Mouse (Mus musculus): ENCODE data around the gene Mycl. TPM values are rescaled to one million over a fixed set of nuclear protein-coding genes. Genes with fewer than 3 reads are reported as not detected.
"Not testable (repeated sequence)": the region's sequence is repeated elsewhere in the genome, so short reads cannot be mapped to it uniquely, and the experiment has no call there.

Gene Mycl
- polyA plus RNA-seq, 1 experiment, result 11.7 TPM

DNA sequence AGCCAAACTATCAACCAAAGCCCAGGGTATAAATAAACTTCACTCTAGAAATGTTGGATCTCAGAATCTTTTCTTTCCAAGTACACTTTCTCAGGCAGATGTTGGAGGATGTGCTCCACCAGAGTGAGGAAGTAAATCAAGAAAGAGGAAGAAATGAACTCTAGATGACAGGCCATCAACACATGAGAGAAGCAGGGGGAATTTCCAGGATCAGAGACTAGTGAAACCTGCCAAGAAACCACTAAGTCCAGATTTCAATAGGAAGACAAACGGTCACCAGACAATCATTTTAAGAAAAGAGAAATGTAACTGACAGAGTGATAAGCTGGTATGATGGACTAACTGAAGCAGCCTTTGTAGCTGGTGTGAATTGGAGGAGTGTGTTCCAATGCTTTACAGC is 4.3 kb upstream of the Mycl start:
- TF ChIP-seq CTCF (IDR thresholded peaks at IDR 0.05; ENCODE audit: insufficient read depth, low read length), result no peak
- Histone ChIP-seq H3K4me3 (replicated peaks; ENCODE audit: extremely low read depth, low read depth, low read length) (no peak overlapping the region), H3K4me1 (ENCODE audit: control insufficient read depth, insufficient read depth, low read length) (no peaks in the 10 kb centered on the region)
- 49% methylated on average over 1 of the region's 1 CpGs for WGBS
- no peak for DNase-seq

DNA sequence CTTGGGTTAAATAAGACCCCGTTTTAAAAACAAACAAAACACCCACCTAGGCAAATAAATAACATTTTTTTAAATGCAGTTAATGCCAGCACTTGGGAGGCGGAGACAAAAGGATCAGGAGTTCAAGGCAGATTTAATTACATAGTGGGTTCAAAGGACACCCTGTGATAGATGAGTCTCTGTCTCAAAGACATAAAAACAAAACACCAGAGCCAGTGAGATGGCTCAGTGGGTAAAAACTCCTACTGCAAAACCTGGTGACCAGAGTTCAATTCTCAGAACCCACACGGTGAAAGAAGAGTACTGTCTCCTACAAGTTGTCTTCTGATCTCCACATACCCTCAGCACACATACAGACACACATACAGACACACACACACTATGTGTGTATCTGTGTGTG is 3.2 kb upstream of the Mycl start:
- TF ChIP-seq POLR2A (IDR thresholded peaks at IDR 0.05; ENCODE audit: borderline replicate concordance, extremely low read depth, low read depth, low read length) (no peak), CTCF (IDR thresholded peaks at IDR 0.05; ENCODE audit: insufficient read depth, low read length) (no peak)
- Histone ChIP-seq H3K4me1 (ENCODE audit: control insufficient read depth, insufficient read depth, low read length) (no peaks in the 10 kb centered on the region), H3K4me3 (replicated peaks; ENCODE audit: extremely low read depth, low read depth, low read length) (no peak overlapping the region)
- 53% methylated on average over 3 of the region's 3 CpGs for WGBS
- DNase-seq, result no peak

DNA sequence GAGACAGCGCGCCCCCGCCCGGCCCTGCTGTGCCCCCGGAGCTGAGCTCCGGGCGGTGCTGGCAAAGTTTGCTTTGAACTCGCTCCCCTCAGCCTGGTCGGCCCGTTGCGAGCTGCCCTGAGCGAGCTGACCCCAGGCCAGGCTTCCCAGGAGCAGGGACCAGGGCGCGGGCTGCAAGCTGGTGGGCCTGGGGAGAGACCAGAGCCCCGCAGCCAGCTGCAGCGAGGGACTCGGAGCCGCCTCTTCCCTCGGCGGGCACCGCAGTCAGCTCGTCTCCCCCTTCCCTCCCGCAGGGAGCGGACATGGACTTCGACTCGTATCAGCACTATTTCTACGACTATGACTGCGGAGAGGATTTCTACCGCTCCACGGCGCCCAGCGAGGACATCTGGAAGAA is 767 bp downstream of the Mycl start:
- TF ChIP-seq CTCF (IDR thresholded peaks at IDR 0.05; ENCODE audit: insufficient read depth, low read length) (no peak), POLR2A (IDR thresholded peaks at IDR 0.05; ENCODE audit: borderline replicate concordance, extremely low read depth, low read depth, low read length) (no peak)
- WGBS, result under 1% methylated on average over 32 of the region's 32 CpGs
- peak; percentile 46 for DNase-seq

DNA sequence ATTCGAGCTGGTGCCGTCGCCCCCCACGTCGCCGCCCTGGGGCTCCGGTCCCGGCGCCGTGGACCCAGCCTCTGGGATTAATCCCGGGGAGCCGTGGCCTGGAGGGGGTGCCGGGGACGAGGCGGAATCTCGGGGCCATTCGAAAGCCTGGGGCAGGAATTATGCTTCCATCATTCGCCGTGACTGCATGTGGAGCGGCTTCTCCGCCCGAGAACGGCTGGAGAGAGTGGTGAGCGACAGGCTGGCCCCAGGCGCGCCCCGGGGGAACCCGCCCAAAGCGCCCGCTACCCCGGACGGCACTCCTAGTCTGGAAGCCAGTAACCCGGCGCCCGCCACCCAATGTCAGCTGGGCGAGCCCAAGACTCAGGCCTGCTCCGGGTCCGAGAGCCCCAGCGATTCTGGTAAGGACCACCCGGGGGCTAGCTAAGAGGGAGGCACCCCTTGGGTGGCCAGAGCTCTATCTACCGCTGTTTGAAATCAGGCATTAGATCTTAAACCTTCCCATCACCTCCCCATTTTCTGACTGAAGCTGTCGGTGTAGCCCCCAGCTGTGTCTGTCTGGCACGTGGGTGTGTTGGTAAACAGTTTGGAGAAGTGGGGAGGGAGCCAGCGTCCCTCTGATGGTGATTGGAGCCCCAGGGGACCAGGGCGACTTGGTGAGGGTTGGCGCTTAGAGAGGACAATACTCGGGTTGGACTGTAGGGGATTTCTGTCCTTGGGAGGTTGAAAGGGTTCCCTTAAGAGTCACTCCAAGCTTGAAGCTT is 1.3 kb downstream of the Mycl start:
- peak; percentile 44 for DNase-seq
- TF ChIP-seq CTCF (IDR thresholded peaks at IDR 0.05; ENCODE audit: insufficient read depth, low read length), result no peak
- no peaks in the 10 kb centered on the region for H3K4me1 ChIP-seq (ENCODE audit: control insufficient read depth, insufficient read depth, low read length)
- peak overlapping the region; percentile 51 for H3K4me3 ChIP-seq (replicated peaks; ENCODE audit: extremely low read depth, low read depth, low read length)
- 1% methylated on average over 47 of the region's 47 CpGs for WGBS

More for the DNA sequence above, 767 bp downstream of the Mycl start:
- Histone ChIP-seq H3K4me1 (ENCODE audit: control insufficient read depth, insufficient read depth, low read length) (no peaks in the 10 kb centered on the region), H3K4me3 (replicated peaks; ENCODE audit: extremely low read depth, low read depth, low read length) (peak overlapping the region; percentile 51)

DNA sequence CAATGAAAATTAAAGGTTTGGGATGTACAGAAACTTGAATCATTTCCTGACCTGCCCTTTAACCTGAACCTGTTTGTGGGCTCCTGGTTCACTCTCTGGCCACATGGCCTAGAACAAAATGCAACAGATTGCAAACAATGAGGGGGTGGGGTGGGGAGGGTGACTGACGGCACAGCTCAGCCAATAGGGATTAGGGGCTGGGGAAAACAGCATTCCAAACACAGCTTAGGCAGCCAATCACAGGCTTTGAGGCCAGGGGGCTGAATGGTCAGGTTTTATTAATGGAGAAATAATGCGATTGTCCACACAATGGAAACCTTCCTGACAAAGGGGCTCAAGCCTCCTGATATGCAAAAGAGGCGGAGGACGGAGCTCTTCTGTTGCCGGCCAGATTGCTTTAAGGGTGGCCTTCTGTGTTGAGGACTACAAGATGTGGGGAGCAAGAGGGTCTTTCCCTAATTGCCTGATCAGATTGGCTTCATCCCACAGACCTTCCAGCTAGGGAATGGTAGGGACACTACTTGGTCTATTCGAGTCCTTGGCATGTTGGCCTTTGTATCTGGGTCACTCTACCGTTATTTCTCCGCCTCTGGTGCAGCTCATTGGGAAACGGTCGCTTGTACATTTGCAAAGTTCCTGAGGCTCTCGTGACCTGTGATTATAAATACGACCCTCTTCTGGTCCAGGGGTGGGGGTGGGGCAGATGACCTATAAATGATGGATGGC is 3.2 kb downstream of the Mycl start:
- no peak overlapping the region for H3K4me3 ChIP-seq (replicated peaks; ENCODE audit: extremely low read depth, low read depth, low read length)
- H3K4me1 ChIP-seq (ENCODE audit: control insufficient read depth, insufficient read depth, low read length), result no peaks in the 10 kb centered on the region
- 33% methylated on average over 12 of the region's 12 CpGs for WGBS
- no peak for DNase-seq
- TF ChIP-seq CTCF (IDR thresholded peaks at IDR 0.05; ENCODE audit: insufficient read depth, low read length) (no peak), POLR2A (IDR thresholded peaks at IDR 0.05; ENCODE audit: borderline replicate concordance, extremely low read depth, low read depth, low read length) (no peak)

DNA sequence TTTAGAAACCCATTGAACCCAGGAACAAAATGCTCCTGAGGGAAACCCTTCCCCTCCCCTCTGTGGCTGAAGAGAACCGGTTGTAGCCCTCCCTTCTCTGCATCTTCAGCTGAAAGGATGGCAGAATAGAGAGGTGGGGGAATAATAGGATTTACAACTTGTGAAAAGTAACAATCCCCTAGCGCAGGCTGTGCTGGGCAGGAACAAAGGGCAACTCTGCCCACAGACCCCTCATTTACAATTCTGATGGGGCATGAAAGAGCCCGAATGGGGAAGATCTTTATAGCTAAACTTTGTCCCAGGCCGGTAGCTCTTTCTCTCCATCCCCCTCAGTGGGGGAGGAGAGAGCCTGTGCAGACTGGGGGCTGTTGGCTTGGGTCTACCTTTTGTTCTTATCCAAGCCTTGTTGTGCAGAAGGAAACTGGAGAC is 3.8 kb downstream of the Mycl start:
- 42% methylated on average over 4 of the region's 4 CpGs for WGBS
- no peak for TF ChIP-seq POLR2A (IDR thresholded peaks at IDR 0.05; ENCODE audit: borderline replicate concordance, extremely low read depth, low read depth, low read length)
- Histone ChIP-seq H3K4me3 (replicated peaks; ENCODE audit: extremely low read depth, low read depth, low read length) (no peak overlapping the region), H3K4me1 (ENCODE audit: control insufficient read depth, insufficient read depth, low read length) (no peaks in the 10 kb centered on the region)
- no peak for DNase-seq

DNA sequence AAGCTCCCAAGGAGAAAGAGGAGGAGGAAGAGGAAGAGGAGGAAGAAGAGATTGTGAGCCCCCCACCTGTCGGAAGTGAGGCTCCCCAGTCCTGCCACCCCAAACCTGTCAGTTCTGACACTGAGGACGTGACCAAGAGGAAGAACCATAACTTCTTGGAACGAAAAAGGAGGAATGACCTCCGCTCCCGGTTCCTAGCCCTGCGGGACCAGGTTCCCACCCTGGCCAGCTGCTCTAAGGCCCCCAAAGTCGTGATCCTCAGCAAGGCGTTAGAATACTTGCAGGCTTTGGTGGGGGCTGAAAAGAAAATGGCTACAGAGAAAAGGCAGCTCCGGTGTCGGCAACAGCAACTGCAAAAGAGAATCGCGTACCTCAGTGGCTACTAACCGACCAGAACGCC is 4.7 kb downstream of the Mycl start:
- Histone ChIP-seq H3K4me3 (replicated peaks; ENCODE audit: extremely low read depth, low read depth, low read length) (no peak overlapping the region), H3K4me1 (ENCODE audit: control insufficient read depth, insufficient read depth, low read length) (no peaks in the 10 kb centered on the region)
- WGBS, result 82% methylated on average over 14 of the region's 14 CpGs
- no peak for TF ChIP-seq POLR2A (IDR thresholded peaks at IDR 0.05; ENCODE audit: borderline replicate concordance, extremely low read depth, low read depth, low read length)
- TF ChIP-seq CTCF (IDR thresholded peaks at IDR 0.05; ENCODE audit: insufficient read depth, low read length), result no peak
- no peak for DNase-seq

DNA sequence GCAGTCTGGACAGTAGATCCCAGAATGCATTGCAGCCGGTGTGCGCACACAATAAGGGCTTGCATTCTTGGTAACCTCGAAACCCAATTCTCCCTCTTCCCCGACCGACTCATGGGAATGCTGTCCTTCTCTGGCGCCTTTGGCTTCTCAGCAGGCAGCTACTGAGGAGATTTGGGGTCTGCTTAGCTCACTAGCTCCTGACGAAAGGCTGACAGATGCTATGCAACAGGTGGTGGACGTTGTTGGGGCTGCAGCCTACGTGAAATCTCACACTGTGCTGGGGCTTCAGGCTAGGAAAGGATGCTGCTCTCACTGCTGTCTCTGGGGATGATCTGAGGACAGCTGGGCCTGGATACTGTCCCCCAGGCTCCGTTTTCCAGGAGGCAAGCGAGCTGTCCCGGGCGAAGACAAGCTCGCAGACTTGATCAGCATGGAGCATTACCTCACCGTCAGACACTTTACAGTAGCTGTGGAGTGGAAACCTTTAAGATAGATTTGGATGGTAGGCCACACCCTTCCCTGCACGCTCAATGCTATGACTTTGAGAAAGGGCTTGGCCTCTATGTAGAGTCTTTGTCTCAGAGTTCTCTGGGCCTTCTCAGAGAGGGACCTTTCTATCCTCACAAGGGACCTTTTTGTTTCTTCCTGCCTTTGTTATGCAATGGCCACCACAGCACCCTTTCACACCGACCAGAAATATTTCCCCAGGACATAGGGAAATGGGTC is 5.3 kb downstream of the Mycl start:
- no peak for DNase-seq
- H3K4me1 ChIP-seq (ENCODE audit: control insufficient read depth, insufficient read depth, low read length), result no peaks in the 10 kb centered on the region
- 73% methylated on average over 17 of the region's 17 CpGs for WGBS
- TF ChIP-seq CTCF (IDR thresholded peaks at IDR 0.05; ENCODE audit: insufficient read depth, low read length) (no peak), POLR2A (IDR thresholded peaks at IDR 0.05; ENCODE audit: borderline replicate concordance, extremely low read depth, low read depth, low read length) (no peak)
- no peak overlapping the region for H3K4me3 ChIP-seq (replicated peaks; ENCODE audit: extremely low read depth, low read depth, low read length)

DNA sequence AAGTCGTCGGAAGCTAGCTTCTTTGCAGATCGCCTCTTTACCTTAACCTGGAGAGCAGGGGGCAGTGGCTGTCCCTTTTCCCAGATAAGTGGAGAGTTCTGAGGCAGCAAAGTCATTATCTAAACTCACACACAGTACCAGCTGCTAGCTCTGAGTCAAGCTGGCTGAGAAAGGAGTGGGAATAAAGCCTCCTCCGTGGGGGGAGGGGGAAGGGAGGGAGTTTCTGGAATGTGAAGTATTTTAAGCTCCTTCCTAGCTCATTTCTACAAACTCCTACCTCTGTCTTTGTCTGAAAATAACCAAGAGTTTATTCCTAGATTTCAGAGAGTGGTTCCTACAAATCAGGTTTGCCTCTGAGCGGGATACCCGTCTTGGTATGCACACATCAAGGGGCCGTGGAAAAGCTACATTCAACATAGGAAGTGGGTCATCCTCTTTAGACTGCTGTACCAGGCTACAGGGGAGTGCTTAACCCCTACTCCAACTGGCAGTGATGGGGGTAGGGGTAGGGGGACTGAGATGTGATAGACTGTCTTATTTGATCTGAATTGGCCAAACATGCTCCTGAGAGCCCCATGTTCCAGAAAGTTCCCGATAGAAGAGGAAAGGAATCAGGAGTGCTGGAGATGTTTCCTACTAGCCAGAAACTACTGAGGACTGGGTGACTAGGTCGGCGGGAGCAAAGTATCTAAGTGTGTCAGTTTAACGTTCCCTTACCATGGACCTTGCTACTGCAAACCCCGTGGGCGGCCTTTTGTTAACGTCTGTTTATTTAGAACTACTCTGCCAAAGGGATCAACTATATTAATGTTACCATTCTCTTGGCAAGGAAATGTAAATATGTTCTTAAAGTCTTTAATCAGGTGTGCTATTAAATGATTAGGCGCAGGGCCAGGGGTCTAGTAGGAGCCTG is 9.9 kb downstream of the Mycl start:
- no peak for TF ChIP-seq CTCF (IDR thresholded peaks at IDR 0.05; ENCODE audit: insufficient read depth, low read length)
- TF ChIP-seq POLR2A (IDR thresholded peaks at IDR 0.05; ENCODE audit: borderline replicate concordance, extremely low read depth, low read depth, low read length), result no peak
- WGBS, result 28% methylated on average over 15 of the region's 15 CpGs
- no peaks in the 10 kb centered on the region for H3K4me1 ChIP-seq (ENCODE audit: control insufficient read depth, insufficient read depth, low read length)
- no peak overlapping the region for H3K4me3 ChIP-seq (replicated peaks; ENCODE audit: extremely low read depth, low read depth, low read length)
- DNase-seq, result no peak

DNA sequence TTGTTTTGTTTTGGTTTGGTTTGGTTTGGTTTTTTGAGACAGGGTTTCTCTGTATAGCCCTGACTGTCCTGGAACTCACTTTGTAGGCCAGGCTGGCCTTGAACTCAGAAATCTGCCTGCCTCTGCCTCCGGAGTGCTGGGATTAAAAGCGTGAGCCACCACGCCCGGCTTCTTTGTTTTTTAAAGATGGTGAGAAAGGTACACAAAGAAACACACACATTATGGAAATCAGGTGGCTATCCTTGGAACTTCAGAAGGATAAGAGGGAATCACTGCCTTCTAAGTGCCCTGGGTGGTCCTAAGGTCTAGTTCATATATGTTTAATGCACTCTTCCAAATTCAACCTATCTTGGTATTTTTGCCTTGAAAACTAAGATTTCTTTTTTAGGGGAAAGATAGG is 17.0 kb downstream of the Mycl start:
- DNase-seq; H3K4me1 ChIP-seq (ENCODE audit: control insufficient read depth, insufficient read depth, low read length); H3K4me3 ChIP-seq (replicated peaks; ENCODE audit: extremely low read depth, low read depth, low read length): not testable (repeated sequence)
- 91% methylated on average over 4 of the region's 4 CpGs for WGBS

All from lung, adult 2 months (tissue).